ENCODE assay signal across 8 mouse cellular contexts in genomic region chr11:70654923-70655570, GRCm38 (mm10). TPM values are rescaled to one million over a fixed set of nuclear protein-coding genes. Genes with fewer than 3 reads are reported as not detected.
DNase-seq lines count a peak whose midpoint lies in the region; ATAC-seq and TF ChIP-seq lines count a peak whose summit lies in the region.

No protein-coding gene starts in this region.

- under 1% methylated on average over 48 of the region's 48 CpGs for WGBS in cerebellum, adult 2 months
- WGBS in forebrain, postnatal 0 days = under 1% methylated on average over 46 of the region's 48 CpGs

- ATAC-seq in forebrain, postnatal 0 days = peak; percentile 69
- ATAC-seq in hematopoietic stem cell, adult 5-6 weeks (replicated peaks in 1 of 2; ENCODE audit: insufficient read depth in 1 of 2, low FRiP score in 2 of 2, low TSS enrichment in 1 of 2, low read depth in 1 of 2, poor library complexity in 2 of 2, severe bottlenecking in 2 of 2) = peak; percentile 18 to 23; a peak in 1 of 4 replicates

- H3K27ac ChIP-seq in cerebellum, adult 2 months (ENCODE audit: insufficient read depth, low read length) = peak overlapping the region; percentile 70
- peak overlapping the region; percentile 97 for H3K27ac ChIP-seq in forebrain, postnatal 0 days (ENCODE audit: low read depth, low read length)

- no peaks in the 10 kb centered on the region for H3K27me3 ChIP-seq in cerebellum, adult 2 months (ENCODE audit: control insufficient read depth, insufficient read depth, low read length)
- no peaks in the 10 kb centered on the region for H3K27me3 ChIP-seq in forebrain, postnatal 0 days (ENCODE audit: insufficient read depth, low read length)

- no peaks in the 10 kb centered on the region for H3K9me3 ChIP-seq in forebrain, postnatal 0 days (ENCODE audit: low read length)

- TF ChIP-seq POLR2A in cerebellum, adult 2 months (IDR thresholded peaks at IDR 0.05; ENCODE audit: borderline replicate concordance, insufficient read depth, low read length) = peak; percentile 66; the same call in 1 of the 2 replicates

- peak overlapping the region; percentile 97 for H3K9ac ChIP-seq in forebrain, postnatal 0 days

- peaks cover 17% of the 10 kb centered on the region for H3K36me3 ChIP-seq in forebrain, postnatal 0 days (ENCODE audit: insufficient read depth)

- H3K4me2 ChIP-seq in forebrain, postnatal 0 days (ENCODE audit: low read depth) = peak overlapping the region; percentile 87

- peak overlapping the region; percentile 99 for H3K4me3 ChIP-seq in cerebellum, adult 2 months (replicated peaks; ENCODE audit: insufficient read depth, low read depth, low read length)
- peak overlapping the region; percentile 98 for H3K4me3 ChIP-seq in forebrain, postnatal 0 days (ENCODE audit: low read depth, low read length)

- TF ChIP-seq CTCF in cerebellum, adult 2 months (IDR thresholded peaks at IDR 0.05; ENCODE audit: borderline replicate concordance, insufficient read depth, low read depth, low read length) = no peak
- no peak for TF ChIP-seq CTCF in forebrain, postnatal 0 days (IDR thresholded peaks at IDR 0.05; ENCODE audit: low read depth)

- peak; percentile 96 for DNase-seq in Muller cell, postnatal 12 days (ENCODE audit: inconsistent ontology term)
- DNase-seq in cerebellum, adult 2 months = peak; percentile 88
- peak; percentile 88 for DNase-seq in forebrain, postnatal 0 days
- peak; percentile 68 to 70 for DNase-seq in layer of hippocampus, postnatal 25 days (ENCODE audit: extremely low spot score in 1 of 2, low spot score in 1 of 2)
- peak; percentile 84 for DNase-seq in lung, postnatal 36 days
- peak; percentile 80 for DNase-seq in retina, embryonic 14.5 days (ENCODE audit: low spot score)
- DNase-seq in thymus, postnatal 36 days = peak; percentile 82 to 83

- H3K4me1 ChIP-seq in cerebellum, adult 2 months (ENCODE audit: control insufficient read depth, insufficient read depth, low read length) = peaks cover 9% of the 10 kb centered on the region
- no peaks in the 10 kb centered on the region for H3K4me1 ChIP-seq in forebrain, postnatal 0 days (ENCODE audit: insufficient read depth)

RNA-seq across cellular contexts. Expression of gene Pfn1, which starts 0.6 kb away (rescaled TPM):
- 289 and 305 TPM in 2 replicates for polyA plus RNA-seq in cerebellum, adult 2 months (2012; rRNA removed)
- total RNA-seq in forebrain, postnatal 0 days (2014; rRNA removed) = 386 and 408 TPM in 2 replicates
- 687 and 843 TPM in 2 replicates for polyA plus RNA-seq in forebrain, postnatal 0 days (2015; fragmentation: Nextera tagmentation; extraction: Ambion mirVana)
- 348 and 461 TPM in 2 replicates for total RNA-seq in hematopoietic stem cell, adult 5-6 weeks (2017)
- 100 to 1,000 TPM; 376 to 385 TPM for total RNA-seq in layer of hippocampus, postnatal 25 days (2021)

RNA-seq across cellular contexts. Expression of gene Eno3, which starts 2.0 kb away (rescaled TPM):
- 35.0 and 35.9 TPM in 2 replicates for polyA plus RNA-seq in cerebellum, adult 2 months (2012; rRNA removed)
- 7.4 and 14.6 TPM in 2 replicates for total RNA-seq in forebrain, postnatal 0 days (2014; rRNA removed)
- polyA plus RNA-seq in forebrain, postnatal 0 days (2015; fragmentation: Nextera tagmentation; extraction: Ambion mirVana) = 4.3 and 5.5 TPM in 2 replicates
- total RNA-seq in hematopoietic stem cell, adult 5-6 weeks (2017) = 8.4 and 10.6 TPM in 2 replicates
- 1 to 10 TPM; 7.2 to 8.2 TPM for total RNA-seq in layer of hippocampus, postnatal 25 days (2021)

RNA-seq across cellular contexts. Expression of gene Slc25a11, which starts 7.8 kb away (rescaled TPM):
- polyA plus RNA-seq in cerebellum, adult 2 months (2012; rRNA removed) = 184 and 191 TPM in 2 replicates
- 133 and 134 TPM in 2 replicates for total RNA-seq in forebrain, postnatal 0 days (2014; rRNA removed)
- 151 and 160 TPM in 2 replicates for polyA plus RNA-seq in forebrain, postnatal 0 days (2015; fragmentation: Nextera tagmentation; extraction: Ambion mirVana)
- total RNA-seq in hematopoietic stem cell, adult 5-6 weeks (2017) = 42.9 and 52.5 TPM in 2 replicates
- 100 to 1,000 TPM; 127 to 129 TPM for total RNA-seq in layer of hippocampus, postnatal 25 days (2021)

RNA-seq across cellular contexts. Expression of gene Rnf167, which starts 8.0 kb away (rescaled TPM):
- polyA plus RNA-seq in cerebellum, adult 2 months (2012; rRNA removed) = 143 and 152 TPM in 2 replicates
- 63.2 and 76.4 TPM in 2 replicates for total RNA-seq in forebrain, postnatal 0 days (2014; rRNA removed)
- 102 and 109 TPM in 2 replicates for polyA plus RNA-seq in forebrain, postnatal 0 days (2015; fragmentation: Nextera tagmentation; extraction: Ambion mirVana)
- total RNA-seq in hematopoietic stem cell, adult 5-6 weeks (2017) = 51.8 and 73.4 TPM in 2 replicates
- total RNA-seq in layer of hippocampus, postnatal 25 days (2021) = 10 to 100 TPM; 86.9 to 87.6 TPM

RNA-seq across cellular contexts. Expression of gene Spag7, which starts 14.2 kb away (rescaled TPM):
- polyA plus RNA-seq in cerebellum, adult 2 months (2012; rRNA removed) = 84.3 and 93.2 TPM in 2 replicates
- 49.2 and 57.1 TPM in 2 replicates for total RNA-seq in forebrain, postnatal 0 days (2014; rRNA removed)
- 56.6 and 116 TPM in 2 replicates for polyA plus RNA-seq in forebrain, postnatal 0 days (2015; fragmentation: Nextera tagmentation; extraction: Ambion mirVana)
- 41.1 and 114 TPM in 2 replicates for total RNA-seq in hematopoietic stem cell, adult 5-6 weeks (2017)
- 10 to 100 TPM; 48.7 to 48.8 TPM for total RNA-seq in layer of hippocampus, postnatal 25 days (2021)

Comparison
In these comparisons a context has a peak if more than half of its experiments do, and no peak if none do; other contexts are left out.
1. Peak in every context shown above with its lines: DNase-seq, ATAC-seq, H3K4me3 ChIP-seq and H3K27ac ChIP-seq.